Mouse (Mus musculus): Measurements from ENCODE around the gene Tcaf2. TPM values are rescaled to one million over a fixed set of nuclear protein-coding genes. Genes with fewer than 3 reads are reported as not detected.

The Tcaf2 gene
- polyA plus RNA-seq, 1 experiment from 2014 or later, result 1.9 TPM

DNA sequence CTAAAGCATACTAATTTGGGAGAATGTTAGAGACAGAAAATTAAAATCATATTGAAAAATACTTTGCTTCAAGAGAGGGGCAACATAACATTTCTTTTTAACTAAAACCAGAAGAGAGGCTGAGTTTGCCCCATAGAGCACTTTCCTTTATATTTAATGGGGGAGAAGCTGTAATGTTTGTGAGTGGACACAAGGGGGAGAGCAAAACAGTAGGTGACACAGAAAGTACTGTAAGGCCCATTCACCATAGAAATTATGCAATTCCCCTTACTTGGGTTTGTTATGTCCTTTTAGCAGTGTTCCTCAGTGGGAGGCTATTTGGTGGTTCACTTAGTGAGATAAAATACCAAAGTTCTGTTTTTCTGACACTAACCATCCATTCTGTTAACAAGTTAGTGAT, 32.8 kb downstream of the Tcaf2 start:
- Histone ChIP-seq H3K4me3 (replicated peaks) (no peak overlapping the region), H3K4me2 (replicated peaks) (no peak overlapping the region), H3K4me1 (replicated peaks) (no peaks in the 10 kb centered on the region), H3K36me3 (no peaks in the 10 kb centered on the region), H3K27ac (no peak overlapping the region), H3K9ac (replicated peaks) (no peak overlapping the region), H3K27me3 (no peaks in the 10 kb centered on the region), H3K9me3 (no peaks in the 10 kb centered on the region)
- 0 out of 2 replicates have a peak, but pooled peaks have one; percentile 43 for ATAC-seq

DNA sequence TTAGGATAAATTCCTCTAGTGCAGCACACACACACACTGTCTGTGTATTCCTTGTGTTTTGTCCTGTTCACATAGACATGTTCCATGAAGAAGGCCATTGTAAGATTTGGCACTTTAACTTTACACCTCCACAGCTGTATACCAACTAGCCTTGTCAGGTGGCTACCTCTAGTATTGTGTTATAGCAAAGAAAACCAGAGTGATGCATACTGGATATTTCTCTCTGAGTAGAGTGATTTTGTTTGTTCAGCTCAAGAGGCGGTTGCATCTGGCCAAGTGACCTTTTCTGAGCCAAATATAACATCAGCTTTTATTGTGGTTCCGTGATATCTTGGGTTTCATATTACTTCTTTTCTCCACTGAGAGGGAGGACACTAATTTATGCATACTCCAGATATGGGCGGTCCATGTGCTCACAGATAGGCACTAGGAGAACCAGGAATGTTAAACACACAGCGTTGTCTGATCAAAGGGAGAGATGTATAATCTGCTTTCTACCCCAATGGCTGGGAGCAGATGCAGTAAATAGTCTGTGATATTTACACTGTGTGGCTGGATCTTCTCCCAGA, 34.0 kb downstream of the Tcaf2 start:
- H3K9me3 ChIP-seq, result no peaks in the 10 kb centered on the region
- H3K4me3 ChIP-seq (replicated peaks), result no peak overlapping the region
- H3K27ac ChIP-seq, result no peak overlapping the region
- no peak overlapping the region for H3K4me2 ChIP-seq (replicated peaks)
- no peaks in the 10 kb centered on the region for H3K4me1 ChIP-seq (replicated peaks)
- no peaks in the 10 kb centered on the region for H3K27me3 ChIP-seq
- no peak overlapping the region for H3K9ac ChIP-seq (replicated peaks)
- 72% methylated on average over 4 of the region's 4 CpGs for WGBS
- no peak for ATAC-seq
- H3K36me3 ChIP-seq, result no peaks in the 10 kb centered on the region

DNA sequence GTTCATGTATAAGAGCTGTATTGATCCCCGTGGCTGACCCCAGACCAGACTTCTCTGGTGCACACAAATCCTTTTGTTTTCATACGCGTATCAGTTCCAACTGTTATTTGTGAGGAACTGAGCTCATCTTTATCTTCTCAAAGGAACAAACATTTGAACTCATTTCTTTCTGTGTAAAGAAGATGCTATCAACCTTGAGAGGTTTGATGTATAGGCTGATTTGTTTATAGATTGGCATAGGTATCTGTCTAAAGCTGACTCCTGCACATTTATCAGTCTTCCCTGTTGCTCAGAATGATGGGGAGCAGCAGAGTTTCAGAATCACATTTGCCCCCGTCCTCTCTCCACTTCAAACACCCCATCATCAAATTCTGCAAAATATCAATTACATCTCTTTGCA, 47.5 kb downstream of the Tcaf2 start, which contains the start of gene Tcaf3:
Gene Tcaf3, minus strand, starts transcription at position 101 of the 400 bp plus-strand sequence.
- no peaks in the 10 kb centered on the region for H3K27me3 ChIP-seq
- peaks cover 10% of the 10 kb centered on the region; the same call in 1 of the 2 replicates for H3K4me1 ChIP-seq (replicated peaks)
- no peak within 1 kb of the TSS for H3K27ac ChIP-seq
- H3K4me3 ChIP-seq (replicated peaks), result no peak within 1 kb of the TSS
- H3K36me3 ChIP-seq, result no peaks in the 10 kb centered on the region
- WGBS, result 77% methylated on average over 4 of the region's 4 CpGs
- no peak for ATAC-seq
- H3K4me2 ChIP-seq (replicated peaks), result no peak within 1 kb of the TSS
- H3K9me3 ChIP-seq, result no peaks in the 10 kb centered on the region
- H3K9ac ChIP-seq (replicated peaks), result no peak within 1 kb of the TSS

DNA sequence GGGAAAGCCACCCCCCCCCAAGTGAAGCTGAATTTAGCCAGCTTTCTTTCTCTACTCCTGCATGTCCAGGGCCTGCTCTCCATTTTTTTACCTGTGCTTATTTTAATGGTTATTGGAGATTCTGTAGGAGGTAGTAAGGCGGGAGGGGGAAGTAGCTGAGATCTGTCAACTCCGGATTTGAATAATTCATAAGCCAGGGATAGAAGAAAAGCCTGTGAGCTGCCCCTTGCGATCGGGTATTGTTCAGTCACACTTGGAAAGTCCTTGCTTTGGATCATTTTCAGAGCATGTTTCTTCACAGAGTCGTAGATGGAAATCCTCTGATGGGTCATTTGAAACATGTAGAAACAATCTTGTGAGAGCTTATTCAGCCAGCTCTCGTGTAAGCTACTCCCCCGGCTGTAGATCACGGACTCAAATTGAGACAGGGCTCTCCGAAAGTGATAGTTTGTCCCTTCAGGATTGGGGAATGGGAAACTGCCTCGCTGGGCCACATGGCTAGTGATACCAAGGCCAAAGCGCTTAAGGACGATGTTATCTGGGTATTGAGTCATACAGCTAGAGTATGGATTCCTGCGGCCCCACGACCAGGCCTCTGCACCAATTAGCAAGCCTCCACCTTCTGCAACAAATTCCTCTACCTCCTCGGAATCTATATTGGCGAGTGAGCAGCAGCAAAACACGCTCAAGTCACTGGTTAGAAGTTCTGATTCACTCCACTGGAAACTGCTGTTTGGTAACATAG, 51.7 kb downstream of the Tcaf2 start:
- no peak overlapping the region for H3K9ac ChIP-seq (replicated peaks)
- H3K27ac ChIP-seq, result no peak overlapping the region
- 49% methylated on average over 17 of the region's 17 CpGs for WGBS
- peaks cover 10% of the 10 kb centered on the region; the same call in 1 of the 2 replicates for H3K4me1 ChIP-seq (replicated peaks)
- H3K36me3 ChIP-seq, result no peaks in the 10 kb centered on the region
- H3K4me2 ChIP-seq (replicated peaks), result no peak overlapping the region; the same call in 1 of the 2 replicates
- H3K4me3 ChIP-seq (replicated peaks), result no peak overlapping the region
- H3K27me3 ChIP-seq, result no peaks in the 10 kb centered on the region
- no peak for ATAC-seq
- no peaks in the 10 kb centered on the region for H3K9me3 ChIP-seq

DNA sequence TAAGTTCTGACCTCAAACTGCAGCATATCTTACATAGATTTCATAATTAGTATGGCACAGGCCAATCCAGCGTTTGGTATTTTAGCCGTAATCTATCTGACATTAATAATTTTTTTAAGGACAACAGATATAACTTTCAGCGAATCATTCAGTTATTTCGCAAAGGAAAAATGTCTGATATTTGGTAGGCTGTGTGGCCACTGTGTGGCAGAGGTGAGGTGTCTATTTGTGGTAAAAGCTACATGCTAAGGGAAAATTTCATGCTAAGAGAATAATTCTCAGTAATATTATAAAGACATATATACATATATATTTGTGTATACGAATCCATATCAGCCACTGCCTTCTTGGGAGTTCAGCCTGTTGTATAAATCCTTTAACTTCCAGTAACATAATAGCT, 58.5 kb downstream of the Tcaf2 start:
- Histone ChIP-seq H3K4me1 (replicated peaks) (no peaks in the 10 kb centered on the region), H3K4me2 (replicated peaks) (no peak overlapping the region), H3K4me3 (replicated peaks) (no peak overlapping the region), H3K27ac (no peak overlapping the region), H3K9ac (replicated peaks) (no peak overlapping the region), H3K36me3 (no peaks in the 10 kb centered on the region), H3K9me3 (no peaks in the 10 kb centered on the region), H3K27me3 (no peaks in the 10 kb centered on the region)
- no peak for ATAC-seq
- 89% methylated on average over 5 of the region's 5 CpGs for WGBS

DNA sequence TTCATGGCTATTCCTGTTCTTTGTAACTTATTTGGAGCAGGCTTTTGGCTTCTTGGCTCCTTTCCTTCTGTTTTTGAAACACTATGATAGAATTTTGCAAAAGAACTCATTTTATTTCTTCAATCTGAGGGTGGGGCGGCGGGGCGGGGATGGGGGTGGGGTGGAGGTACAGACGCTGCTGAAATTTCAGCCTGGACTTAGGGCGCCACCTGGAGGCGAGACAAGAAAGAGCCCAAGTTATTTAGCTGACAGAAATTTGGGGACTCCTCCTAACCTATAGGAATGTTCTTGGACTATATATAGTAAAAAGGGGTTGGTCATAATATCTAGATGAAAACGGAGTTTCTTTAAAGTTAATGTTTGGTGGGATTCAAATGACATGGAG, 61.6 kb downstream of the Tcaf2 start:
- Histone ChIP-seq H3K27me3 (no peaks in the 10 kb centered on the region), H3K36me3 (no peaks in the 10 kb centered on the region), H3K4me2 (replicated peaks) (peak overlapping the region; percentile 12; the same call in 1 of the 2 replicates), H3K4me1 (replicated peaks) (no peaks in the 10 kb centered on the region), H3K4me3 (replicated peaks) (no peak overlapping the region), H3K9ac (replicated peaks) (no peak overlapping the region), H3K27ac (no peak overlapping the region), H3K9me3 (no peaks in the 10 kb centered on the region)
- WGBS, result under 1% methylated on average over 7 of the region's 7 CpGs
- no peak for ATAC-seq

DNA sequence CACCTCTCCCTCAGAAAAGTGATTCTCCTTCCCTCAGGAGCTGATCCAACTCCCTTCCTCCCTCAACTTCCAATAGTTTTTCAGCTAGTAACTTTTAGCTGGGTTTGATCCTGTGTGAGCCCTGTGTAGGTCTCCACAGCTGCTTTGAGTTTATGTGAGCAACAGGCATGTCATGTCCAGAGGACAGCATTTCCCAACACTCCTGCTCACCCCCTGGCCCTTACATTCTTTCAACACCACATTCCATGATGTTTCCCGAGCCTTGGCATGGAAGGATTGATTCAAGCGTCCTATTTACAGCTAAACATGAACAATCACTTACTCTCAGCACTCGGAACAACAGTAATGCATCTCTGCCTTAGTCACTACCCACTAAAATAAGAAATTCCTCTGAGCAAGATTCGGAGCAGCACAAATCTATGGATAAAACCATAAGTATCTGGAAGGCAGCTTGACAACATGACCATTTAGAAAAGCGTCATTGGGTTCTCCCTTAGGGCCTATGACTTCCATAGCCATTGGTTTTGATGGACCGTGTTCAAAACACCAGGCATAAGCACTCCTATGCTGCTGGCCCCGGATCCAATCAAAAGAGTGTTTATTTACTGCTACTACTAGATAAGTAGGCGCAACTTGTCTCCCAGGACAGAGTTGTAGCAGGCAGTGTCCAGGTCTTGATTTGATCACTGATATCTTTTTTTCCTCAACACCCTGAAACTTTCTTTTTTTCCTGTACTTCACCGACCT, 62.1 kb downstream of the Tcaf2 start:
- no peak overlapping the region for H3K9ac ChIP-seq (replicated peaks)
- H3K9me3 ChIP-seq, result no peaks in the 10 kb centered on the region
- no peaks in the 10 kb centered on the region for H3K4me1 ChIP-seq (replicated peaks)
- no peak overlapping the region for H3K27ac ChIP-seq
- H3K36me3 ChIP-seq, result no peaks in the 10 kb centered on the region
- 72% methylated on average over 9 of the region's 9 CpGs for WGBS
- H3K27me3 ChIP-seq, result no peaks in the 10 kb centered on the region
- H3K4me3 ChIP-seq (replicated peaks), result no peak overlapping the region
- ATAC-seq, result no peak
- peak overlapping the region; percentile 12; the same call in 1 of the 2 replicates for H3K4me2 ChIP-seq (replicated peaks)

DNA sequence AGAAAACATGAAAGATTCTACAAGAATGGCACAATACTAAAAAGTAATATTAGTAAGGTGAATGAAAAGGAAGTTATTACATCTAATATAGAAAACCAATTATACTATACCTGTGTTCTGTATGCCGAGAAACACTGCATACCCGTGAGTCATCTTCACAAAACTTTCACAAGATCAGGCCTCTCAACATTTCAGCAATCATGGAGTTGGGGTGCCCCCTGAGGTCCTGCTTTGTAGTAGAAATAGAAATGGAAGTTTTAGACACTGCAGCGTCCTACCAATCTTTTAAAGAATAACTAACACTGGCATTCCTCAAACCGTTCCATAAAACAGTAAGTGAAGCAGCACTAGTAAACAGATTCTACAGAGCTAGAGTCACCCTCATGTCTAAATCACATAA, 66.4 kb downstream of the Tcaf2 start:
- Histone ChIP-seq H3K27me3 (no peaks in the 10 kb centered on the region), H3K36me3 (no peaks in the 10 kb centered on the region), H3K4me2 (replicated peaks) (no peak overlapping the region), H3K9me3 (no peaks in the 10 kb centered on the region), H3K27ac (no peak overlapping the region), H3K9ac (replicated peaks) (no peak overlapping the region), H3K4me3 (replicated peaks) (no peak overlapping the region), H3K4me1 (replicated peaks) (no peaks in the 10 kb centered on the region)
- no peak for ATAC-seq
- 88% methylated on average over 4 of the region's 4 CpGs for WGBS

DNA sequence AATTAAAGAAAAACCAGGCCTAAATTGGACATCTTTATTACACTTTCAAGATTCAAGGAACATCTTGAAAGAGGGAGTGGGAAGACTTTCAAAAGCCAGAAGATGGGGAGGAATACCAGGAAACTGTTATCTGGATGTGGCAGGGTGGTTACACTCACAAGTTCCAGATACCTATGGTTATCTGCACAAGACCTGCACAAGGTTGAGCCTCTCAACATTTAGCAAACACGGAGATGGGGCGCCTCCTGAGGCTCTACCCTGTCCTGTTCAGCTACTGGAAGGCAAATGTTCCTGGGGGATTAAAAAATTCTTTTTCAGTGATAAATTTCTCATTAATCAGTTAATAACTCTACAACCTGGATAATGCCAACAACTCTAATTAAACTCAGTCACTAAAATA, 67.6 kb downstream of the Tcaf2 start:
- H3K4me1 ChIP-seq (replicated peaks), result no peaks in the 10 kb centered on the region
- no peaks in the 10 kb centered on the region for H3K36me3 ChIP-seq
- H3K9ac ChIP-seq (replicated peaks), result no peak overlapping the region
- ATAC-seq, result no peak
- no peak overlapping the region for H3K4me3 ChIP-seq (replicated peaks)
- 91% methylated on average over 2 of the region's 2 CpGs for WGBS
- no peaks in the 10 kb centered on the region for H3K9me3 ChIP-seq
- no peaks in the 10 kb centered on the region for H3K27me3 ChIP-seq
- no peak overlapping the region for H3K27ac ChIP-seq
- H3K4me2 ChIP-seq (replicated peaks), result no peak overlapping the region

Other genes with a start within 250 kb of the Tcaf2 start
- not detected in 2 replicates for gene Tas2r143, start 245.0 kb downstream of the Tcaf2 start, polyA plus RNA-seq (2015; fragmentation: Nextera tagmentation; extraction: Ambion mirVana)
- gene Tas2r135, start 239.8 kb downstream of the Tcaf2 start, polyA plus RNA-seq (2015; fragmentation: Nextera tagmentation; extraction: Ambion mirVana), result not detected in 2 replicates
- not detected in 2 replicates for gene Tas2r126, start 210.7 kb downstream of the Tcaf2 start, polyA plus RNA-seq (2015; fragmentation: Nextera tagmentation; extraction: Ambion mirVana)
- not detected in 2 replicates for gene Olfr458, start 180.1 kb downstream of the Tcaf2 start, polyA plus RNA-seq (2015; fragmentation: Nextera tagmentation; extraction: Ambion mirVana)
- gene Olfr457, start 168.9 kb downstream of the Tcaf2 start, polyA plus RNA-seq (2015; fragmentation: Nextera tagmentation; extraction: Ambion mirVana), result not detected in 2 replicates
- not detected in 2 replicates for gene Olfr456, start 158.0 kb downstream of the Tcaf2 start, polyA plus RNA-seq (2015; fragmentation: Nextera tagmentation; extraction: Ambion mirVana)
- not detected in 2 replicates for gene Olfr455, start 97.7 kb downstream of the Tcaf2 start, polyA plus RNA-seq (2015; fragmentation: Nextera tagmentation; extraction: Ambion mirVana)
- not detected in 2 replicates for gene Tcaf3, start 47.6 kb downstream of the Tcaf2 start, polyA plus RNA-seq (2015; fragmentation: Nextera tagmentation; extraction: Ambion mirVana)
- gene Tcaf1, start 64.8 kb upstream of the Tcaf2 start, polyA plus RNA-seq (2015; fragmentation: Nextera tagmentation; extraction: Ambion mirVana), result 246 and 247 TPM in 2 replicates
- gene Olfr453, start 94.1 kb upstream of the Tcaf2 start, polyA plus RNA-seq (2015; fragmentation: Nextera tagmentation; extraction: Ambion mirVana), result not detected in 2 replicates
- not detected in 2 replicates for gene Olfr38, start 111.2 kb upstream of the Tcaf2 start, polyA plus RNA-seq (2015; fragmentation: Nextera tagmentation; extraction: Ambion mirVana)
- gene Olfr452, start 139.8 kb upstream of the Tcaf2 start, polyA plus RNA-seq (2015; fragmentation: Nextera tagmentation; extraction: Ambion mirVana), result not detected in 2 replicates
- not detected in 2 replicates for gene Olfr450, start 166.7 kb upstream of the Tcaf2 start, polyA plus RNA-seq (2015; fragmentation: Nextera tagmentation; extraction: Ambion mirVana)
- not detected in 2 replicates for gene Olfr449, start 189.1 kb upstream of the Tcaf2 start, polyA plus RNA-seq (2015; fragmentation: Nextera tagmentation; extraction: Ambion mirVana)
- gene Olfr448, start 245.2 kb upstream of the Tcaf2 start, polyA plus RNA-seq (2015; fragmentation: Nextera tagmentation; extraction: Ambion mirVana), result not detected in 2 replicates